Mouse (Mus musculus): ENCODE data around the gene Sept5.

Gene Sept5

GRCm38 (mm10) chr16:18632816-18633215, 3.1 kb upstream of the Sept5 start:
- DNase-seq (ENCODE audit: low read depth, low spot score), result no peak

- no peak for DNase-seq (ENCODE audit: low read depth, low spot score)
These were observed 2.3 kb upstream of the Sept5 start for GRCm38 (mm10) chr16:18632059-18632458.

- DNase-seq (ENCODE audit: low read depth, low spot score), result no peak
These were observed 1.4 kb upstream of the Sept5 start for GRCm38 (mm10) chr16:18631141-18631540.

- DNase-seq (ENCODE audit: low read depth, low spot score), result no peak
These were observed 537 bp upstream of the Sept5 start for GRCm38 (mm10) chr16:18630291-18630690.

GRCm38 (mm10) chr16:18628948-18629340, 810 bp downstream of the Sept5 start:
- DNase-seq (ENCODE audit: low read depth, low spot score), result no peak

GRCm38 (mm10) chr16:18628206-18628947, 1.4 kb downstream of the Sept5 start:
- no peak for DNase-seq (ENCODE audit: low read depth, low spot score)

- DNase-seq (ENCODE audit: low read depth, low spot score), result no peak
These were observed 2.6 kb downstream of the Sept5 start for GRCm38 (mm10) chr16:18627163-18627562.

GRCm38 (mm10) chr16:18626376-18626878, 3.3 kb downstream of the Sept5 start, which contains the start of gene Gm49601:
TSS of gene Gm49601 (minus strand) at chr16:18626427.
- DNase-seq (ENCODE audit: low read depth, low spot score), result peak; percentile 89

- no peak for DNase-seq (ENCODE audit: low read depth, low spot score)
These were observed 3.9 kb downstream of the Sept5 start for GRCm38 (mm10) chr16:18625791-18626311.

- no peak for DNase-seq (ENCODE audit: low read depth, low spot score)
These were observed 4.7 kb downstream of the Sept5 start for GRCm38 (mm10) chr16:18625097-18625496.

- DNase-seq (ENCODE audit: low read depth, low spot score), result no peak
These were observed 5.1 kb downstream of the Sept5 start for GRCm38 (mm10) chr16:18624641-18625040.

GRCm38 (mm10) chr16:18623751-18624540, 5.8 kb downstream of the Sept5 start:
- DNase-seq (ENCODE audit: low read depth, low spot score), result no peak

- DNase-seq (ENCODE audit: low read depth, low spot score), result no peak
These were observed 6.6 kb downstream of the Sept5 start for GRCm38 (mm10) chr16:18622916-18623750.

GRCm38 (mm10) chr16:18622019-18622418, 7.7 kb downstream of the Sept5 start, which contains the start of gene Gp1bb:
TSS of gene Gp1bb (minus strand) at chr16:18622403.
- no peak for DNase-seq (ENCODE audit: low read depth, low spot score)

- DNase-seq (ENCODE audit: low read depth, low spot score), result no peak
These were observed 8.3 kb downstream of the Sept5 start for GRCm38 (mm10) chr16:18621362-18622001.

- no peak for DNase-seq (ENCODE audit: low read depth, low spot score)
These were observed 9.0 kb downstream of the Sept5 start for GRCm38 (mm10) chr16:18620601-18621361.

- no peak for DNase-seq (ENCODE audit: low read depth, low spot score)
These were observed 9.6 kb downstream of the Sept5 start for GRCm38 (mm10) chr16:18620201-18620600.

- no peak for DNase-seq (ENCODE audit: low read depth, low spot score)
These were observed 10.6 kb downstream of the Sept5 start for GRCm38 (mm10) chr16:18619110-18619509.

GRCm38 (mm10) chr16:18618297-18618696, 11.5 kb downstream of the Sept5 start:
- no peak for DNase-seq (ENCODE audit: low read depth, low spot score)
